Mouse (Mus musculus) limb, embryonic 14.5 days (tissue): Measurements from ENCODE around the gene Ttc32. TPM values are rescaled to one million over a fixed set of nuclear protein-coding genes. Genes with fewer than 3 reads are reported as not detected.

ENCODE experiments used
- ATAC-seq: fragments of 200-750 bp; cut with Nextera tagmentation; 2 replicates; pipeline ENCODE4 v1.8.0; 2017; ENCODE audit warnings: low read depth, moderate number of reproducible peaks, moderate TSS enrichment; ENCODE audit not compliant: low FRiP score
- DNase-seq: peaks from one replicate; pipeline ENCODE4 v3.0.0-alpha.2; 2015; ENCODE audit warnings: low spot score
- H3K27ac ChIP-seq: fragments of 300-500 bp; sonication (generic); replicated peaks from 2 replicates; pipeline ENCODE4 v1.5.1; 2014; ENCODE audit warnings: low read depth, mild to moderate bottlenecking, low read length, moderate library complexity, mixed read lengths
- H3K27me3 ChIP-seq: fragments of 300-500 bp; sonication (generic); 2 replicates; pipeline ENCODE4 v1.6.1; 2014; ENCODE audit warnings: low read length, mixed read lengths; ENCODE audit not compliant: control insufficient read depth, insufficient read depth
- H3K36me3 ChIP-seq: fragments of 300-500 bp; sonication (generic); 2 replicates; pipeline ENCODE4 v1.6.1; 2014; ENCODE audit warnings: mild to moderate bottlenecking, low read length, moderate library complexity, mixed read lengths; ENCODE audit not compliant: control insufficient read depth, insufficient read depth
- H3K4me1 ChIP-seq: fragments of 300-500 bp; sonication (generic); 2 replicates; pipeline ENCODE4 v1.6.1; 2014; ENCODE audit warnings: antibody characterized with exemption, low read length, mixed read lengths; ENCODE audit not compliant: control insufficient read depth, insufficient read depth
- H3K4me2 ChIP-seq: fragments of 300-500 bp; sonication (generic); replicated peaks from 2 replicates; pipeline ENCODE4 v1.6.1; 2014; ENCODE audit warnings: low read depth, mild to moderate bottlenecking, low read length, moderate library complexity; ENCODE audit not compliant: severe bottlenecking
- H3K4me3 ChIP-seq: fragments of 300-500 bp; sonication (generic); replicated peaks from 2 replicates; pipeline ENCODE4 v1.5.1; 2014; ENCODE audit warnings: low read length
- H3K9ac ChIP-seq: fragments of 300-500 bp; sonication (generic); 2 replicates; pipeline ENCODE4 v1.6.1; 2014; ENCODE audit warnings: mild to moderate bottlenecking, low read depth, low read length, moderate library complexity; ENCODE audit not compliant: severe bottlenecking
- H3K9me3 ChIP-seq: fragments of 300-500 bp; sonication (generic); 2 replicates; pipeline ENCODE4 v1.6.1; 2016; ENCODE audit warnings: low read length; ENCODE audit not compliant: control insufficient read depth
- POLR2A ChIP-seq: fragments of 200-500 bp; IDR thresholded peaks from 2 replicates; pipeline ENCODE4 v1.8.0; 2012; ENCODE audit warnings: inconsistent platforms, mild to moderate bottlenecking, moderate library complexity, borderline replicate concordance; ENCODE audit not compliant: insufficient read depth, insufficient read length; ENCODE audit errors: extremely low read depth
- WGBS: fragments of 180-500 bp; shearing (Covaris S2); extraction: QIAGEN DNeasy Blood & Tissue Kit; methylation state at CpG from one replicate; pipeline ENCODE4 v1.1.7; 2014; 5-methylcytosine and 5-hydroxymethylcytosine counted together
- polyA plus RNA-seq, 2 experiments: library from polyadenylated mRNA; depleted of rRNA in 1 of 2; stranded (reverse) in 1 of 2; unstranded in 1 of 2; fragments of >200 nt; fragmentation: Nextera tagmentation in 1 of 2; extraction: Ambion mirVana in 1 of 2; gene quantifications; 2 replicates each; pipeline versions ENCODE4 v1.2.1 to v1.2.3; 2012 to 2014

Ttc32 gene
- polyA plus RNA-seq, 2 experiments: 8.4 to 13.4 TPM

DNA sequence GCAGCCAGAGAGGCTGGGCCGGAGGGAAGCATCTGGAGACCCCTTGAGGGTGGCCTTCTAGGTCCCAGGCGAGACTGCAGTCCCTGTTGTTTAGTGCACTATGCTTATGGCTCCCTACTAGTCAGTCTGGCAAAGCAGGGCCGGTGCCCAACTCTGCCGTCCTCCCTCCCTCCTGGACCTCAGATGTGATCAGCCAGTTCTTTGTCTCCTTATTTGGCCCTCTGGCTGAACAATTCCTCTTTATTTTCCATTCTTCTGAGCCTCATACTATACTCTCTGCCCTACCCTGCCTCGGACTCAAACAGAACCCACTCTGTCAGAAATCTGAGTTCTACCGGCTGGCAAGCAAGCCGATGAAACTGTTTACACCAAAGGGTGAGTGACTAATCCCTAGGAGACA is 23.5 kb downstream of the Ttc32 start:
- no peaks in the 10 kb centered on the region for H3K9me3 ChIP-seq
- H3K4me2 ChIP-seq: no peak overlapping the region
- 58% methylated on average over 7 of the region's 7 CpGs for WGBS
- ATAC-seq: no peak
- DNase-seq: no peak
- no peaks in the 10 kb centered on the region for H3K36me3 ChIP-seq
- no peak overlapping the region for H3K27ac ChIP-seq
- H3K27me3 ChIP-seq: no peaks in the 10 kb centered on the region
- H3K4me1 ChIP-seq: peaks cover 6% of the 10 kb centered on the region; the same call in 1 of the 2 replicates
- no peak overlapping the region for H3K4me3 ChIP-seq
- no peak overlapping the region for H3K9ac ChIP-seq
- no peak for TF ChIP-seq POLR2A

- ATAC-seq (no peak), DNase-seq (no peak)
- Histone ChIP-seq H3K4me1 (peaks cover 6% of the 10 kb centered on the region; the same call in 1 of the 2 replicates), H3K36me3 (no peaks in the 10 kb centered on the region), H3K4me3 (no peak overlapping the region), H3K9me3 (no peaks in the 10 kb centered on the region), H3K27me3 (no peaks in the 10 kb centered on the region), H3K4me2 (no peak overlapping the region), H3K9ac (no peak overlapping the region), H3K27ac (no peak overlapping the region)
- no peak for TF ChIP-seq POLR2A
- 43% methylated on average over 2 of the region's 2 CpGs for WGBS
Observed at GRCm38 (mm10) chr12:9054012-9054411, 24.2 kb downstream of the Ttc32 start.

DNA sequence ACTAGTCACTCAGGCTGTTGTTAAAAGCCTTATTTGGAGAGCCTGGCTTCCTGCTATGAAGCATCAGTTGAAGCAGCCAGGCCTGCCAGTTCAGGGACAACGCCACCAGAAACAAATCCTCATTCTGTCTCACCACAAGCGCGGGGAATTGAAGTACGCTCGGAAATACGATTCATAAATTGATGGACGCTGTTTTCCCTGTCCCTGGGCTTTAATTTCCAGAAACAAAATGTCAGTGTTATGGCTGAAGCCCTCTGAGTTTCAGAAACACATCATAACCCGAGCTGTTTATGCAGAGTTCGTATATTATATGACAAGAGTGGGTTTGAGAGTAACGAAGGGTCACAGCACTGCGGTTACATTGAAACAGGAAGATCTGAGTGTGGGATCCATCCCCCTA is 25.5 kb downstream of the Ttc32 start:
- no peak for ATAC-seq
- Histone ChIP-seq H3K4me1 (peaks cover 11% of the 10 kb centered on the region), H3K27ac (no peak overlapping the region), H3K36me3 (no peaks in the 10 kb centered on the region), H3K4me3 (no peak overlapping the region), H3K9ac (no peak overlapping the region), H3K9me3 (no peaks in the 10 kb centered on the region), H3K27me3 (no peaks in the 10 kb centered on the region), H3K4me2 (no peak overlapping the region)
- no peak for TF ChIP-seq POLR2A
- no peak for DNase-seq
- WGBS: 69% methylated on average over 11 of the region's 11 CpGs

- no peak for ATAC-seq
Observed at GRCm38 (mm10) chr12:9059502-9059901, 29.7 kb downstream of the Ttc32 start.

DNA sequence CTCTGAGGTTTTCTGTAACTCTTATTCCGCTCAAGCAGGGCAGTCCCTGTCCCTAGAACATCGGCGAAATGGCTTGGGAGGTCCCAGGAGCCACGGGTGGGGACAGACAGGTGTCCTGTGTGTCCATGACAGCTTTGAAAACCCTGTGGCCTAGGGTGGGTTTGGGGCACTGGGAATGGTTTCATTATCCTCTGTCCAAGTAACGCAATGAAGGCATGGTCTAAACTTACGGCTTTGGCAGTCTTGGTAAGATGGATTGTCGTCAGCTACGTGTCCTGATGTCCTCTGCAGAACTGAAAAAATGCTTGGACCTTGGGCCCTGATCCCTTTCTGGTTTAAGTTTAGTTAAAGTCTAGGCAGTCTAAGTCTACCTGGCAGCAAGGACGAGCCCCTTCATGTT is 30.2 kb downstream of the Ttc32 start:
- no peak overlapping the region for H3K4me3 ChIP-seq
- H3K9me3 ChIP-seq: no peaks in the 10 kb centered on the region
- 88% methylated on average over 9 of the region's 9 CpGs for WGBS
- no peak overlapping the region for H3K4me2 ChIP-seq
- H3K27ac ChIP-seq: no peak overlapping the region
- DNase-seq (no peak), ATAC-seq (no peak)
- H3K9ac ChIP-seq: no peak overlapping the region
- peaks cover 6% of the 10 kb centered on the region; the same call in 1 of the 2 replicates for H3K4me1 ChIP-seq
- no peaks in the 10 kb centered on the region for H3K36me3 ChIP-seq
- TF ChIP-seq POLR2A: no peak
- no peaks in the 10 kb centered on the region for H3K27me3 ChIP-seq

More at GRCm38 (mm10) chr12:9059502-9059901, 29.7 kb downstream of the Ttc32 start:
- Histone ChIP-seq H3K36me3 (no peaks in the 10 kb centered on the region), H3K4me3 (no peak overlapping the region), H3K9me3 (no peaks in the 10 kb centered on the region), H3K4me2 (no peak overlapping the region), H3K27ac (no peak overlapping the region), H3K9ac (no peak overlapping the region), H3K4me1 (peaks cover 7% of the 10 kb centered on the region; the same call in 1 of the 2 replicates), H3K27me3 (no peaks in the 10 kb centered on the region)
- DNase-seq: no peak
- 53% methylated on average over 3 of the region's 3 CpGs for WGBS
- no peak for TF ChIP-seq POLR2A

GRCm38 (mm10) chr12:9063611-9064010 is 33.8 kb downstream of the Ttc32 start:
- TF ChIP-seq POLR2A: no peak
- Histone ChIP-seq H3K27me3 (no peaks in the 10 kb centered on the region), H3K27ac (no peak overlapping the region), H3K4me2 (no peak overlapping the region), H3K4me3 (no peak overlapping the region), H3K4me1 (peaks cover 5% of the 10 kb centered on the region; the same call in 1 of the 2 replicates), H3K36me3 (no peaks in the 10 kb centered on the region), H3K9me3 (no peaks in the 10 kb centered on the region), H3K9ac (no peak overlapping the region)
- 56% methylated on average over 6 of the region's 6 CpGs for WGBS
- DNase-seq (no peak), ATAC-seq (no peak)
